Mouse (Mus musculus): Measurements from ENCODE around the gene Dnpep. TPM values are rescaled to one million over a fixed set of nuclear protein-coding genes. Genes with fewer than 3 reads are reported as not detected.

The Dnpep gene
- total and polyA plus RNA-seq, 3 experiments, result 35.9 to 59.3 TPM; not detected in 1

DNA sequence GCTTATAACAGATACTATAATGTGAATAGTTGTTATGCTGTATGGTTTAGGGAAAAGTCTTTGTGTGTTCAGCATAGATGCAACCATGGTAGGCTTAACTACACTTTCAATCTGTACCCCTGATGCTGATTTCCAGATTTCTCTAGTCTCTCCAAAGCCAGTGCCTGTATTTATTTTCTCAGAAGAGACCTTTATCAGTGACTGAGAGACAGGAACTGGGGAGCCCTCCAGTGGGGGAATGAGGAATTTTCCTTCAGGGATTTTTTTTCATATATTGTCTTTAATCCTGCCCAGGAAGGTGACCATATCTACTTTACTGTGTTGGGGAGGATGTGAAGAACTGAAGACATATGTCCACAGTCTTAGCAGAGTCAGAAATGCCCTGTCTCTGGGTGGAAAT lies 27.2 kb downstream of the Dnpep start:
- TF ChIP-seq POLR2A (IDR thresholded peaks at IDR 0.05; ENCODE audit: control insufficient read depth in 1 of 2, insufficient read depth in 1 of 2, low read depth in 1 of 2, low read length in 2 of 2, poor library complexity in 1 of 2) (no peak), SMC3 (IDR thresholded peaks at IDR 0.05; ENCODE audit: low read depth, low read length) (peak; percentile 79), ZMIZ1 (IDR thresholded peaks at IDR 0.05; ENCODE audit: low read depth, low read length) (no peak), MYB (IDR thresholded peaks at IDR 0.05; ENCODE audit: low read depth, low read length) (no peak), ZKSCAN1 (IDR thresholded peaks at IDR 0.05; ENCODE audit: low read depth, low read length) (no peak), TAL1 (IDR thresholded peaks at IDR 0.05; ENCODE audit: low read length) (no peak), HCFC1 (IDR thresholded peaks at IDR 0.05; ENCODE audit: low read depth, low read length) (no peak), NELFE (IDR thresholded peaks at IDR 0.05; ENCODE audit: low read depth, low read length) (no peak), RAD21 (IDR thresholded peaks at IDR 0.05; ENCODE audit: low read depth, low read length) (peak; percentile 71), MEF2A (IDR thresholded peaks at IDR 0.05; ENCODE audit: extremely low read depth, insufficient replicate concordance, low read depth, low read length, poor library complexity, severe bottlenecking) (no peak), USF1 (IDR thresholded peaks at IDR 0.05; ENCODE audit: low read depth, low read length) (no peak), MXI1 (IDR thresholded peaks at IDR 0.05; ENCODE audit: low read depth, low read length) (no peak), CHD1 (IDR thresholded peaks at IDR 0.05; ENCODE audit: low read depth, low read length) (no peak), ETS1 (IDR thresholded peaks at IDR 0.05; ENCODE audit: low read depth, low read length) (no peak), JUND (IDR thresholded peaks at IDR 0.05; ENCODE audit: low read depth, low read length) (no peak), CTCF (IDR thresholded peaks at IDR 0.05 in 2 of 3, conservative IDR thresholded peaks at IDR 0.05 in 1 of 3; ENCODE audit: control insufficient read depth in 1 of 3, insufficient read depth in 1 of 3, low read depth in 2 of 3, low read length in 3 of 3, poor library complexity in 1 of 3, severe bottlenecking in 1 of 3) (peak; percentile 15 to 74 (median 49); a peak in 4 of 6 replicates), USF2 (IDR thresholded peaks at IDR 0.05; ENCODE audit: borderline replicate concordance in 1 of 2, insufficient read depth in 1 of 2, low read depth in 1 of 2, low read length in 2 of 2) (no peak), GABPA (IDR thresholded peaks at IDR 0.05; ENCODE audit: low read depth, low read length) (no peak), MAX (IDR thresholded peaks at IDR 0.05; ENCODE audit: low read length) (no peak), EP300 (IDR thresholded peaks at IDR 0.05; ENCODE audit: low read depth in 1 of 2, low read length in 2 of 2) (no peak), MAFK (IDR thresholded peaks at IDR 0.05; ENCODE audit: borderline replicate concordance, low read depth, low read length) (no peak), UBTF (IDR thresholded peaks at IDR 0.05; ENCODE audit: borderline replicate concordance, insufficient read depth, low read depth, low read length) (no peak), POLR2AphosphoS5 (IDR thresholded peaks at IDR 0.05; ENCODE audit: borderline replicate concordance, low read depth, low read length) (no peak), NRF1 (IDR thresholded peaks at IDR 0.05; ENCODE audit: insufficient read depth, low read depth, low read length, poor library complexity, severe bottlenecking) (no peak), BHLHE40 (IDR thresholded peaks at IDR 0.05; ENCODE audit: borderline replicate concordance, low read depth, low read length) (no peak), ZNF384 (IDR thresholded peaks at IDR 0.05; ENCODE audit: low read depth, low read length) (peak; percentile 62), ELF1 (IDR thresholded peaks at IDR 0.05; ENCODE audit: low read depth, low read length) (no peak), KAT2A (conservative IDR thresholded peaks at IDR 0.05; ENCODE audit: low read depth, low read length) (no peak), MAZ (IDR thresholded peaks at IDR 0.05; ENCODE audit: low read depth, low read length) (no peak), CHD2 (IDR thresholded peaks at IDR 0.05; ENCODE audit: low read length) (no peak), TBP (IDR thresholded peaks at IDR 0.05; ENCODE audit: low read depth, low read length) (no peak), ZC3H11A (IDR thresholded peaks at IDR 0.05; ENCODE audit: low read depth, low read length) (peak; percentile 49), GATA1 (IDR thresholded peaks at IDR 0.05; ENCODE audit: low read depth, low read length) (peak; percentile 55), RCOR1 (IDR thresholded peaks at IDR 0.05; ENCODE audit: low read depth, low read length) (no peak), SIN3A (IDR thresholded peaks at IDR 0.05; ENCODE audit: low read length) (no peak), TCF12 (IDR thresholded peaks at IDR 0.05; ENCODE audit: low read depth, low read length) (no peak), E2F4 (IDR thresholded peaks at IDR 0.05; ENCODE audit: borderline replicate concordance, low read depth, low read length) (no peak)
- no peaks in the 10 kb centered on the region for H3K36me3 ChIP-seq (ENCODE audit: control insufficient read depth in 1 of 2, insufficient read depth in 2 of 2, low read length in 2 of 2)
- H3K27ac ChIP-seq (ENCODE audit: control insufficient read depth, low read depth, low read length), result no peak overlapping the region
- peaks cover 2 to 7% of the 10 kb centered on the region in 2 experiments; a peak in 3 of 4 replicates for H3K27me3 ChIP-seq (ENCODE audit: control insufficient read depth in 1 of 2, insufficient read depth in 2 of 2, low read length in 2 of 2)
- H3K9me3 ChIP-seq (replicated peaks; ENCODE audit: insufficient read depth, low read length), result no peaks in the 10 kb centered on the region
- H3K9ac ChIP-seq (ENCODE audit: control insufficient read depth, low read depth, low read length, poor library complexity, severe bottlenecking), result no peak overlapping the region
- no peaks in the 10 kb centered on the region for H3K79me2 ChIP-seq (ENCODE audit: control insufficient read depth, insufficient read depth, low read length, poor library complexity)
- H3K4me3 ChIP-seq (ENCODE audit: control insufficient read depth in 1 of 2, insufficient read depth in 1 of 2, low read depth in 2 of 2, low read length in 2 of 2), result no peak overlapping the region
- peak; percentile 49 for DNase-seq (ENCODE audit: low read depth, low spot score)
- no peaks in the 10 kb centered on the region for H3K4me1 ChIP-seq (ENCODE audit: control insufficient read depth in 1 of 2, insufficient read depth in 2 of 2, low read length in 2 of 2)

All from MEL (cell line).